Mouse (Mus musculus): ENCODE data around the gene Col18a1.
A peak's percentile ranks its signal among the peaks of the same experiment; 100 is the strongest.

Col18a1 gene

DNA sequence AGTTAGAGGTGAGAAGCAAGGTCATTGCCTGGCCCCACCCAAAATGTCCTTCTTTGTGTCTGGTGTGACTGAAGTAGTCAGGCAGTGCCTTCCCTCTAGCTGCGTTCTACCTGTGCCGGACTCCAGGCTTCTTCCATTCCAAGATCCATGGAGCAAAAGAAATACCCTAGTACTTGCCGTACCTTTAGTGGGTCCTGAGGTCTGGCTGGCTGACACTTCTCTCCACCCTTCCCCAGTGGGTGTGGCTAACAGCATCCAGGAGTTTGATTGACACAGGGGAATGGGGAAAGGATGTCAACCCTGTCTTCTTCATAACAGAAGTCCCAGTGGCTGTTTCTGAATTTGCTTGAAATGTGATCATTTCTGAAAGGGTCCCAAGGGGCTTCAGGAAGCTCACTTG lies 117.7 kb downstream of the Col18a1 start:
- DNase-seq = no peak

- DNase-seq = no peak
Measured at GRCm38 (mm10) chr10:77048196-77048595, 118.2 kb downstream of the Col18a1 start.

GRCm38 (mm10) chr10:77038579-77039174 lies 127.7 kb downstream of the Col18a1 start:
- DNase-seq = no peak

- no peak for DNase-seq
Measured at GRCm38 (mm10) chr10:77035487-77035886, 130.9 kb downstream of the Col18a1 start.

DNA sequence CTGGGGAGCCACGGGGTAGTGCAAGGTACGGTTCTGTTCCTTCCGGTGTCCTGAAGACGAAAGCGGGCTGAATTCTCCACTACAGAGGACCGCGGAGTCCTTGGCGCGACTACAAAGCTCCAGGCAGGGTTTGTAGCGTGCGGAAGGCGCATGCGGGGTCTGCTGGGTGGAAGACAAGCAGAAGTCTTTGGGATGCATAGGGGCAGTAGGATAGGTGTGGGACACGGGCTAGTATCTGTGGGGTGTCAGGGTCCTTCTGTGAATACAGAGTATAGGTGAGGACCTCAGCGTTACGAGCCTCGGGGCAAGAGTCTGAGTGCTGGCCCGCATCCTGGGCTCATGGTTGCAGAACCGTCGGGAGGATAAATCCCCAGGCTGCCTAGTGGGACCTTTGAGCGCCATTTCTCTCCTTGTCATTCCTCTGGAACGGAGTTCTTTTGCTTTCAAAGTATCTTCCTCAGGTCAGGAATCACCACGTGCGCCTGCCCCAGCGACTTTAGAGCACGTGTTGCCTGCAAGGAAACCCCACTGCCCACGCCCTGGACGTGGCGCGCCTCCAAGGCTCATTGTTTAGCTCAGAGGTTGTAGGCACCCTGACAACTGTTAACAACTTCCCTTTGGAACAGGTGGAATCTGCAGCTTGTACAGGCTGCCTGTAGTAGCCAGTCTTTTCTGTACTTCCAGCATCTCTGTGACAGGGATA lies 132.9 kb downstream of the Col18a1 start:
- peak; percentile 65 to 70 for DNase-seq

DNA sequence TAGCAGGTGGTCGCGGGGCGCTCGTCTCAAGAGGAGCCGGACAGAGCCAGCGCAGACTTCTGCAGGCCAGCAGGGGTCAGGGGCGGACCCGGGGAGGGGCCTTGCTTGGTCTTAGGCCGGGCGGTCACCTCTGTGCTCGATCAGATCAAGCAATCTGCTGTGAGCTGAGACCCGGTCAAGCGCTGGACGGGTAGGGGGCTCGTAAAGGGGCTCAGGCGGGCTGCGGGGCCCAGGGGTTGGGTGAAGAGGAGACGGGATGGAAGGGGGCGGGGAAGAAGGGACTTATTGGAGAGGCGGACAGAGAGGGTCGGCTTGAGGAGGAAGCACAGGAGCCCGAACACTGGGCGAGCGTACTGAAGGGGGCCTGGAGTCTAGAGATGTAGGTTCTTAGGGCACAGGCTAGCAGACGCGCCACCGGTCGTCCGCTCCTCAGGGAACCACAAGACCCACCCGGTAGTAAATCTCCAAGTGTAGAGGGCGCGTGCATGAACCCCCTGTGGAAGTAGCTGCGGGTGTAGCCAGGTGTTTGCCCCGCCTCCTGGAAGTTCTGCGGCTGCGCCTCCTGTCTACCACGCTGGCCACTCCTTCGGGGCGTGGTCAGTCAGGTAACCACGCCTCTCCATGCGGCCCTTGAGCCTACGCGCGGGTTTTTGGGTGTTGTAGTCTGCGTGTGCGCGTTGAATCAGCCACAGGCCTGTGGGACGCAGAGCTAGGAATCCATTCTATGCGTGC lies 133.6 kb downstream of the Col18a1 start:
- peak; percentile 97 to 98 for DNase-seq

DNA sequence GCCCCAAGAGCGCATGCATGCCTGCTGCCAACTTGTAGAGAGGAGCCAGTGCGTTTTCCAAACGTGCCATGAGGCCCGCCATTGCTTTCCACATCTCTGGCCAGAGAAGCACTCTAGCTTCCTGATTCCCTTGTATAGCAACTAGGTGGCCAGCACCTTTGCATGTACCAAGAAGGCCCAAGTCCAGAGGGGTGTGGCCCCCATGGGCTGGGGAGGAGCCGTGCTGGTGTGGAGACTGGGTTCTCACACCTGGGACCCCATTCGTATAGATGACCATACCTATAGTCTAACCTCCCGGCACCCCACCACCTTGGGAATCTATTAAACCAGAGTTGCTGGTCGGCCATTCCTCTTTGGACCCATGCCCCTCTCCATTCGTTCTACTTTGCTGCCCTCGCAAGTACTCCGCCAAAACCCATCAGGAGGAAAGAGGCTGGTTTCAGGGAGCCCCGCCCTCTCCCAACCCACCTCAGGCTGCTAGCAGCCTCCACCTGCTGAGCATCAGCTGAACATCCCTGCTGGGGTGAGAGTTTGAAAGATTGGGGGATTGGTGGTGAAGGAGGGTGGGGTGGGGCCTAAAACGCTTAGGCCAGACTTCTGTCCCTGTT lies 134.5 kb downstream of the Col18a1 start, which contains the start of gene Slc19a1:
Slc19a1 (plus strand) TSS at position 474 of the 608 bp plus-strand sequence.
- peak; percentile 32 to 41 for DNase-seq

- no peak for DNase-seq
Measured at GRCm38 (mm10) chr10:77030666-77031065, 135.7 kb downstream of the Col18a1 start.

GRCm38 (mm10) chr10:77029761-77030160 lies 136.6 kb downstream of the Col18a1 start:
- DNase-seq = no peak

- no peak for DNase-seq
Measured at GRCm38 (mm10) chr10:77028782-77029296, 137.5 kb downstream of the Col18a1 start.

GRCm38 (mm10) chr10:77026944-77027343 lies 139.4 kb downstream of the Col18a1 start:
- DNase-seq = no peak

- no peak for DNase-seq
Measured at GRCm38 (mm10) chr10:77024231-77024630, 142.1 kb downstream of the Col18a1 start.

DNA sequence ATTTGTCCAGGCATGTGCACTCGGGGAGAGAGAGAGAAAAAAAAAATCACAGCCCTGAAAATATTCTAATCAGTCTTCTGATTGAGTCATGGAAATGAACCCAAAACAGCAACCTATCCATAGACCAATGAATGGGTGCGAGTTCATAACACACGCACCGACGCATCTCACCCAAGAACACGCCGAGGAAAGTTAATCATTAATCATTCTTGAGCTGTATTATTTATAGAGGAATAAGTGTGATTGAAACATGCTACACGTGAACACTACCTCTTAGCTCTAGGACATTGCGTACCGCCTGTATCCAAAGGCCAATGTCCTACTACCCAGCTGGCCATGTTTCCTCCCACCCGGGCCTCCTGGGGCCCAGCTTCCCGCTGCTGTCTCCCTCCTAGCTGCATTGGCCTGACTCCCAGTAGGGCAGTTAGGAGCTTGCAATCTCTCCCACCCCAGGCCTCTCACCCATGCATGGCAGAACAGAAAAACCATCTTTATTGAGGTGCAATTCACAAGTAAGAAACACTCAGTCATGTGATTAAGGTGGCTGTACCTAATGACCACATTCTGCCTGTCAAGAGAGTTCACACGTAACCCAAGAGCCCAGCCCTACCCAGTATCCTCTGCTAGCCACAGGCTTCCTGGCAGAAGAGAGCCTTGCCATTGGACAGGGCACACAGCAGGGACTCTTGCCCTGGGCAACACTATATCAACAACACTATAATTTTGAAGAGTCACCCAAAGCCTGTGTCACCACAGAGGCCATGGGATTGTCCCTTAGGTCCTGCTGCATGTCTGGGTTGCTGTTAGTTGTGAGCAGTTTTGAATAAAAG lies 143.8 kb downstream of the Col18a1 start:
- no peak for DNase-seq

DNA sequence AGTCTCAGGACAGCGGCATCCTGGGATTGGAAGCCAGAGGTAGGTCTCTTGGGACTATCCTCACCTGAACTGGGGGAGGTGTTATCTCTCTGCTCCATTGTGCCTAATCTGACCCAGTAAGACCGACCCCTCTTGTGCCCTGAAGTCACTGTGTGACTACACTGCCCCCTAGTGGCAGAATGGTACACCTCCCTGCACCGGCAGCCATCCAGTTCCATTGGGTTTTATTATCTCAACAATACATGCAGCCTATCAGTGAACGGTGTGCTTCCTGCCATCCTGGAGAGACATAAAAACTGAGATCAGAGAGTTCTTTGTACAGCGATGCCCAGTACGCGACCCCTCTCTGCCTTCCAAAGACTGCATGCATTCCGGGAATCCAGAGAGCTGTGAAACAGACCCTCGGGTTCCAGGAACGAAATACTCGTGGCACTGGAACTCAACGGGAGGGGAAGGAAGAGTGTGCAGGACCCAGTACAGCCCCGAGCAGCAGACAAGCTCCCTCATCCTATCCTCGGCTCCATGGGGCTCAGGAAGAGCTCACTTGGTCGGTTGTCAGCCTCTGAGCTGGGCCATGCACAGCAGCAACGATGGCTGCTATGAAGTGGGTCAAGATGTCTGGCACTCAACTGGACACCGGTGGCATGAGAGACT lies 144.8 kb downstream of the Col18a1 start:
- DNase-seq = peak; percentile 94 to 97

- DNase-seq = no peak
Measured at GRCm38 (mm10) chr10:77017662-77018061, 148.7 kb downstream of the Col18a1 start.

DNA sequence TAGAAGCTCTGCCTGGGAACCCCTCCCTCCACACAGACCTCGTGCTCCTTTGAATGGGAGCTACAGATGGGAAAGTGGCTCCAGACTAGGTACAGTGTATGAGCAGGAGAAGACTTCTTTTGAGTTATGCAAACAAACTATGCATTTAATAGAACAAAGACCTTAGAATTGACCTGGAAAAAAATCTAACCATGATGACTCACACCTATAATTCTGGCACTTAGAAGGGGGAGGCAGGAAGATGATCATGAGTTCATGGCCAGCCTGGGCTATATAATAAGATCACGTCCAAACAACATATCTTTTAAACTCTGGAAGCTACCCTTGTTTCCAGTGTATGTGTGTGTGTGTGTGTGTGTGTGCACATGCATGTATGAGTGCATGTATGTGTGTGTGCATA lies 149.3 kb downstream of the Col18a1 start:
- DNase-seq = no peak

DNA sequence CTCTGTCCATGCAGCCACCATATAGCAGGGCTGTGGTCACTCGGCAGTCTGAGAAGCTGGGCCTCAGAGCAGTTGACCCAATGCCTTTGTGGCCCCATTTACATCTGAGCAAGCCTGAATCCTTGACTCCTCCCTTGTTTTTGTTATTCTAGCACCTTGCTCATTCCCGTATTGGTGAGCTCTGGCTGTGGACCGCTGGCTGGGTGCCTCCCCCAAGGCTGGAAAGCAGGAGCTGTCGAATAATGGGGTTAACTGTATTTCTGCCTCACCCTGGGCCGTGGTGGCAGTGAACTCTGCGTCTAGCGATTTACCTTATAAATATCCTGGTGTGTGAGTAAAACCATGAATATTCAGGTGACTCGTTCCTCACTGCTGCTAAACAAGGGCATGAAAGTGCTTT lies 149.8 kb downstream of the Col18a1 start:
- no peak for DNase-seq

- DNase-seq = no peak
Measured at GRCm38 (mm10) chr10:77016080-77016479, 150.3 kb downstream of the Col18a1 start.

DNA sequence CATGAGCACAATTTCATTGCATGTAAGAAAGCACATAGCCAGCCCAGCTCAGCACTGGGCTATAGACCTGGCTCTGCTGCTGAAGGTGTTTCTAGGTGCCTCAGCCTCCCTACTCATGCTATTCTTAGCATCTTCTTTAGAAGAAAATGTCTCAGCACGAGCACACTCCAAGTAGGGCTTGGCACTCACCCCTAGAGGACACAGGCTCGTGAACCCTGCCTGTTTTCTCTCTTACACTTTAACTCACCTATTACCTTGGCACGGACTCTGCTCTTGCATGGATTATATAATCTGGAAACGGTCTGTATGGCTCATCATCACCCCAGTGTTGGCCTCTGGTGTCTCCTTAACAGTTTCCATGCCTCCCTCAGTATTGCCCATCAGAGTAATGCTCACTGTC lies 154.7 kb downstream of the Col18a1 start:
- DNase-seq = no peak

- peak in 1 of 2 experiments; percentile 48 for DNase-seq
Measured at GRCm38 (mm10) chr10:77008698-77009097, 157.7 kb downstream of the Col18a1 start.

DNA sequence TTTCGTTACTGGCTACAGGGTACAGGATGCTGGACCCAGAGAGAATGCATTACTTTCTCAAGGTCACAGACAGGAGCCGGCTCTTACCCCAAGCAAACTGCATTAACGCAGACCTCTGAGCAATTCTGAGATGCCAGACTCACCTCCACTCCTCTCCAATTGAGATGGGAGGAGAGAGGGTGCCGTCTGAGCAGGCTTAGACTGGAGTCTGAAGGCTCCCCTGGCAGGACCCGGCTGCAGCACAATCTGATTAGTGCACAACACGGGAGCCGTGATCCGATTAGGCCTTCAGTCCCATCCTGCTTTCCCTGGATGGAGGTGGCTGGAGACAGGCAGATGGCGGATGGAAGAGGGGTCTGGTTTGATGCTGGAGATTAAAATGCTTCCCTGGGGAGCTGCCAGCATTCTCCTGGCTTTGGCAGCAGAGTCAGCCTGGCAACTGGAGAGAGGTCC lies 158.2 kb downstream of the Col18a1 start:
- DNase-seq = peak; percentile 91 to 93
